Mouse (Mus musculus): ENCODE data around the gene Tnfsf12.

Gene Tnfsf12

DNA sequence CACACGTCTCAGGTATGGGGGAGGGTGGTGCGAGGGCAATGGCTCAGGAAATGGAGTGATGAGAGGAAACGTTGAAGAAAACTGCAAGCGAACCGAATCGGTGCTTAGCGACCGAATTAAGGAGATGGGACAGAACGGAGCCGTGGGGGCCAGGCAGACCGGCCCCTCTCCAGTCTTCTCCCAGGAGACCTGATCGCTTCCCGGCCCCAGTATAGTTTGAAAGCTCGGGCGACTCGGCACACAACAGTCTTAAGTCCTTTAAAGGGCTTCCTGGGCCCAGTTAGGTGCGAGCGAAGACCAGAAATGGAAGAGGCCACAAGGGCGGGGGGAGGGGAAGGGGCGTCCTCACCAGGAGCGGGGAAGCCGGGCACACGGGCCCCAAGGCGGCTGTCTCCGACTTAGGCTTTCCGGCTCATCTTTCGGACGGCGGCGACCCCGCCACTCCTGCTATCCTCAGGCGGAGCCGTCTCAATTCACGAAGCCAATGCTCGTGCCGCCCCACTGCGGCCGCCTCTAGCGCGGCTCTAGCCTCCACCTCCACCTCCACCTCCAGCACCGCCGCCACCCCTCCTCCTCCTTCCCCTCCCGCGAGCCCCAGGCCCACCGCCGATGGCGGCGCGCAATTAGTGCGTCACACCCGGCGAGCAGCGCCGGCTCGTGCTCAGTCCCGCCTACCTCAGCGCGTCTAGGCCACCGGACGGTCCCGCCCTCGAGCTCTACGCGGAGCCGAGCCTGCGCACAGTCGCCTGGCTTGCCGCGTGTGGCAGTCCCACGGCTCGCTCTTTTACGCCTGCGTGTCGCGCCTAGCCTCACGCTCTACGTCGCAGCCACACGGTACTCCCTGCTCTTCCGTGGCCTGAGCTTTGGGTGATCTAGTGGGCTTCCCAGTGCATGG lies 14.1 kb downstream of the Tnfsf12 start, which contains the start of gene Senp3:
Senp3 (minus strand) TSS at position 771 of the 895 bp plus-strand sequence.
- DNase-seq (ENCODE audit: low read depth): peak; percentile 86

DNA sequence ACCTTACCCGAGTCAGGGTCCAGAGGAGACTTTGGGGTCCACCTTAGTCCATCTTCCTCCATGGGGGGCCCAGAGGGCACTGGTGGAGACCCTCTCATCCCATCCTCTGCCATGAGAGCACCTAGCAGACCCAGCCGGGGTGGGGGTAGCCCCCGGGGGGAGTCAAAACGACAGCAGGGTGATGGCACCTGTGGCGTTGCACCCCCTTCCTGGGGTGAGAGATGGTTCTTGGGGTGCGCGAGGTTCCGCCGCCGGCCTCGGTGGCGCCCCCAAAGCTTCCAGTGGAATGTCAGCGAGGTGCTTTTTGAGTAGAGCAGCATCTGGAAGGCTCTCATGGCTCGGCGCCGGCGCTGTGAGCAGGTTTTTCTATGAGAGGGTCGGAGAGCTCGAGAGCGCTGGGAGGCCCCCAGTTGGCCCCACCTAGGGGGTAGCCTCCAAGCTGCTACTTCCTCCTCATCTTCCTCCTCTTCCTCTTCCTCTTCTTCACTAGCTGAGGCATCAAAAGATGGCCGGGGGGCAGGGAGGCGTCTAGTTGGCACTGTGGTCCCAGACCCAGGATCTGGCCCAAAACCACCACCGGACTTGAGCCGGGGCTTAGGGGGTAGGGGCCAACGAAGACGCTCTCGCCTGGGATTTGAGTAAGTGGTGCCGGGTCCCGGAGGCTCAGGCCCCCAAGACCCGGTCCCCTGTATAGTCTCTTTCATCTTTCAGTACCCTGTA lies 15.4 kb downstream of the Tnfsf12 start:
- DNase-seq (ENCODE audit: low read depth): no peak

- no peak for DNase-seq (ENCODE audit: low read depth)
Observed at GRCm38 (mm10) chr11:69679144-69679543, 16.5 kb downstream of the Tnfsf12 start.

GRCm38 (mm10) chr11:69672211-69672706 lies 23.4 kb downstream of the Tnfsf12 start, which contains the start of gene Eif4a1:
Gene Eif4a1, minus strand, starts transcription at chr11:69672423.
- DNase-seq (ENCODE audit: low read depth): peak; percentile 100

DNA sequence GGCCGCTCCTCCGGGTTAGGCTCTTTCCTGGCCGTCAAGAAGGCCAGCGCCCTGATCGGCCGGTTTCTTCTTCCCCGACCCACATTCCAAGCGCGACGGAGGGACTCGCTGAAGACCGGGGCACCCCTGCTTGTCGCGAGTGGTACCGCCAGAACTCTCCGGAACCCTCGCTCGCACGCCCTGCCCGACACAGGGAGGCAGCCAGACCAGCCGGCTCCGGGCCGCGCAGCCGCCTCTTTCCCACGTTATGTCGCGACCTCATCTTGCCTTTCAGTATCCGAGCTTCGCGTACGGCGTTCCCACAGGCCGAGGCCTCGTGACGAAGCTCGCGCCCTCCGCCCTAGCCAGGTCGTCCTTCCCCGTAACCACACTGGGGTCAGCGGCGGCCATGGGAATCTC lies 23.9 kb downstream of the Tnfsf12 start:
- no peak for DNase-seq (ENCODE audit: low read depth)

DNA sequence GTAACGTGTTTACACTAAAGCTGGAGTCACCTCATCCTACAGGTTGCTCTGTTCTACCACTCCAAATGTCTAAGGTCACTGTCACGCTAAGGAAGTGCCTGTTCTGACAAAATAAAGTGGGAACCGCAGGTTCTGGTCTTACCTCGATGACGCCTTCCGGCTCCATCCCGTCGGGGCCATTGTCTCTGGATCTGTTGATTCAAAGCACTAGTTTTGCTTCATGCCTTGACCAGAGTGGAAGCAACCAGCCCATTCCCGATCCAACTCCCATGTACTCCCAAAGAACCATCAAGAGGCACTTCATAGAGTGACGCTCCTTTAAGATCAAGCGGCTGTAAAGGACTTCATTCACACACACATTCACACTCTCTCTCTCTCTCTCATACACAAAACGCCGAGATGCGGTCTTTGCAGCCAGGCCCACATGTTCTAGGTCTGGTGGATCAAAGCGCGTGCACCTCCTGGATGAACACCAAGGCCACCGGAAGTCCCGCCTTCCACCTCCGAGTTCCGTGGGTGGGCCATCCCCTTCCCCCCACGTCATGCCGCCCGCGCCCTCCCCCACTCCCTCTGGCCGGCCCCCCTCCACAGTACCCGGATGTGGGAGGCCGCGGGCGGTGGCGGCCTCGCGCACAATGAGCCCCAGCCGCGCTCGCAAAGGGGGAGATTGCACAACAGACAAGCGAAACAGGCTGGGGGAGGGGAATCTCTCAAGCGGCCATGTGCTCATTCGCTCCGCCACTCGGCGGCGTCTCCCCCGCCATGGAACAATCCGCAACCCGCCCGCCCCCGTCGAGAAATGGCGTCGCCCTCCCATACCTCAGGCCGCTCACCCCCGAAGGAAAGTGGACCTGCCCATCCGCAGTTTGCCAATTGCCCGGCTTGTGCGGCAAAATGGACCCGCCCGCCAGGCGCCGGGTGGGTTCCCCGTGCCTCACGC lies 24.6 kb downstream of the Tnfsf12 start:
- DNase-seq (ENCODE audit: low read depth): peak; percentile 83

GRCm38 (mm10) chr11:69666665-69667005 lies 29.0 kb downstream of the Tnfsf12 start:
- no peak for DNase-seq (ENCODE audit: low read depth)

- peak; percentile 56 for DNase-seq (ENCODE audit: low read depth)
Observed at GRCm38 (mm10) chr11:69665961-69666664, 29.5 kb downstream of the Tnfsf12 start, which contains the start of gene Cd68. Gene Cd68, minus strand, starts transcription at chr11:69666153.

- no peak for DNase-seq (ENCODE audit: low read depth)
Observed at GRCm38 (mm10) chr11:69665457-69665960, 30.1 kb downstream of the Tnfsf12 start.

GRCm38 (mm10) chr11:69664841-69665240 lies 30.8 kb downstream of the Tnfsf12 start:
- DNase-seq (ENCODE audit: low read depth): no peak

- no peak for DNase-seq (ENCODE audit: low read depth)
Observed at GRCm38 (mm10) chr11:69663795-69664194, 31.9 kb downstream of the Tnfsf12 start.

DNA sequence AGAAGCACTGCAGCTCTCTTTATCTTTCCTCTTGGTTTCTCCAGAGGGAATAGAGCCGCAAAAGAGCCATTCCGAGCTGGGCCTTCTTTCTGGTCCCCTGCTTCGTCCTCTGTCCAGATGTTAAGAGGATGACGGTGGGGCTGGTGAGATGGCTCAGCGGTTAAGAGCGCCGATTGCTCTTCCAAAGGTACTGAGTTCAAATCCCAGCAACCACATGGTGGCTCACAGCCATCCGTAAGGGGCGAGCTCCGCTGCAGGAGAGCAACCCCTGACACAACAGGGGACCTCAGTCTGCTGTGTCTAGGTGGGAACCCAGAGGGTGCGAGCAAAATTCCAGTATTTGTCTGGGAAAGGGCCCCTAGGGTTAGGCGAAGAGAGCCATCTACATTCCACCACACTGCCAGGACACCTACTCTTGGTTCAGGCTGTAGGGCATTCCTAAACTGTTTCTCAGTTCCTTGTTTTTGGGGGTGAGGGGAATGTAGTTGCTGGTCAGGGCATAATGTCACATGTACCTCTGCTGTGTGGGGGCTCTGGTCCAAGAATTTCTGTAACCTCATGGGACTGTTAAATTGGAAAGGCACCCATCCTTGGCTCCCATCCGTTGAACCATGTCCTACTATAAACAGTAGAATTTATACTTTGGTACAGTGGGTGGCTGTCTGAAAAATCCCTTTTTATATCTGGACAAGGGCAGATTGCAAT lies 32.5 kb downstream of the Tnfsf12 start:
- no peak for DNase-seq (ENCODE audit: low read depth)

DNA sequence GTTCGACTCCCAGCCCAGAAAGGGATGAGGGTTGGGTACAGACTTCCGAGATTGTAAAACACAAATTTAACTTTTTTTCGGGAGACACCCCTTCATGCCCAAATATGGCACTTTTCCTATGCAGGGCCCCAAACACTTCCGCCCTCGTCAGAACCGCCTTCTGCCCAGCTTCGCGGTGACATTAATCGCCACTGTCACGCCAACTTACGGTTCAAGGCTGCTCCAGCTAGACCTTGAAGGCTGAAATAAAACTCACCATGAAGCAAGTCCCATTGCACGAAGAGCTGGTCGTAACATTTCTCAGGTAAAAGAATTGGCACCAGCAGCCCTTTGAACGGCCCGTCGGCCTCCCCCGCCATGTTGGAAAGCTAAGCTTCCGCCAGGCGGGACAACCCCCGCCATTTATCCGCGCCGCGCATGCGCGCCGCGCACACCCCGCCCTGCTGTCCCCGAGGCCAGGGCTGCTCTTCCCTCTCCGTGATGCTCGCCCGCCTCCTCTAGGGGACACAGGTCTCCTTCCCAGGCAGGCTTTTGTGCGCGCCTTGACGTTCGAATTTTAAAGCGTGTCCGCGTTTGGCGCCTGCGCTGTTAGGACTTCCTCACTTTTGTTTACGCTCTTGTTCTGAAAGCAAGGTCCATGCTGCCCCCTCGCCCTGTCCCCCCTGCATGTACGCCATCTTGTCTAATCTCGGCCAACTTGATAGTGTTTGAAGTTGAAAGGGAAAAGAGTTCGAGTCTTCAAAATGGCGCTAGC lies 33.3 kb downstream of the Tnfsf12 start, which contains the start of gene Mpdu1:
Mpdu1 (minus strand) TSS at position 430 of the 754 bp plus-strand sequence.
- peak; percentile 87 for DNase-seq (ENCODE audit: low read depth)

- DNase-seq (ENCODE audit: low read depth): no peak
Observed at GRCm38 (mm10) chr11:69661221-69661881, 34.3 kb downstream of the Tnfsf12 start.

DNA sequence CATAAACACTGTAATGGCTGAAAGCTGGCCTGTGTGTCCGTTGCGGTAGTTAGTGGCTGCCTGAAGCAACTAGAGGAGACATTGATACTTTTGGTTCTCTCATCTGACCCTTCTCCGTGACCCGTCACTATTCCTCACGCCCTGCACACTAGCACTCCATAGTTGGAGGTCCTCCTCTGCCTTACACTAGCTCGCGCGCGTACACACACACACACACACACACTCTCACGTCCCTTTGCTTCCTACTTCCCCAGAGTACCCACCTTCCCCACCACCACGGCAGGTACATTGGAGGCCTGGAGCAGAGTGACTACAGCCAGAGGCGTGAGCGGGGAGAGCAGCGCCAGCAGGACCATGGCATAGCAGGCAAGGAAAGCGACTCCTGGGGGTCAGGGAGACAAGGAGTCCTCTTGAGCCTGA lies 38.2 kb downstream of the Tnfsf12 start:
- DNase-seq (ENCODE audit: low read depth): no peak

DNA sequence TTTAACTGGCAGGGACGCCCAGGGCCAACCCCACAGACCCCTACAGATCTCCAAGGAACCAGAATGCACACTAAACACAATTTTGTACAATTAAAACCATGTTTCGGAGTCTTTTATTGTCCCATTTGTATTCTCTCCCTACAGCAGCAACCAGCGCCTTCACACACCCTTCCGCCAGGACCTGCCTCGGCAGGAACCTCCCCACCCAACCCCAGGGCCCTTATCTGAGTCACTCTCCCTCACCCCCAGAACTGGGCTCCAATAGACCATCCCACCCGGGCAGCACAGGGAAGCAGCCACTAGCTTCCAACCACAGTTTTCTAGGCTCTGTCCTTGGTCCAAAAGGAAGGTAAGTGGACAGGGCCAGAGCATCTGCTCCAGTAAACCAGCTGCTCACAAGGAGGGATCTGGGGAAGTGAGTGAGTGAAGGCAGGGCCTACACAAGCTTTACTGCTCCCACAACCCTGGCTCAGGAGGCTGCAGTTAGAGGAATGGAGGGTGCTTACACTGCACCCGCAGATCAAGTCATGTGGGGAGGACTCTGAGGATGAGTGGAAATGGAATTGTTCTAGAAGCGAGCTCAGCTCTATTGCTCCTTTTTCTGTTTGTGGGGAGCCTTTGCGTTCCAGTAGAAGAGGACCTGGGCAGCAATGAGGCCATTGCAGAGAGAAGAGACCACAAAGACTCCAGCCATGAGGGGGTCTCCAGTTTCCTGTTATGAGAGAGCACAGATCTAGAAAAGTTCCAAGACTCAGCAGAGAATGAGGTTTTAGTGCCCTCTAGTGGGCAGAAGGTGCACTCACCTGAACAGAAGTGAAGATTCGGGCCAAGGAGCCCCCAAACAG lies 38.8 kb downstream of the Tnfsf12 start:
- no peak for DNase-seq (ENCODE audit: low read depth)

DNA sequence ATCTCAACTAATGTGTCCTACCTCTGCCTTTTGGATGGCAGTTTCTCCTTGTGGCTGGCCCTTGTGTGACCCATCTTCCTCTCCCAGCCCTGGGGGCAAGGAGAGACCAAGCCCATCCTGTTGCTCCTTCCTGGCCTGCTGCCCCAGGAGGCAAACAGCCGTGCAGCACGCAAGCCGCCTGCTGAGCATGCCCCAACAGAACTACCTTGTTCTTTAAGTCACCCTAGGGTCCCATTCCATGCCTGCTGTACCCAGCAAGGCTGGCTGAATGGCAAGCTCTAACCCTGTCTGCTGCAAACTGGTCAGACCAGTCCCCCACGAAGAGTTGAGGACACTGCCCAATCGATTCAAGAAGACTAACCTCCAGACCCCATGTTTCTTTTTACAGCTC lies 39.6 kb downstream of the Tnfsf12 start:
- DNase-seq (ENCODE audit: low read depth): no peak
